Mouse (Mus musculus) right cerebral cortex, postnatal 4 days (tissue): ENCODE data around the gene Ifnz.
"Not testable (repeated sequence)": the region's sequence is repeated elsewhere in the genome, so short reads cannot be mapped to it uniquely, and the experiment has no call there.

Experiments used
- DNase-seq: peaks from one replicate; pipeline ENCODE4 v3.0.0-alpha.2; 2022

Ifnz gene

DNA sequence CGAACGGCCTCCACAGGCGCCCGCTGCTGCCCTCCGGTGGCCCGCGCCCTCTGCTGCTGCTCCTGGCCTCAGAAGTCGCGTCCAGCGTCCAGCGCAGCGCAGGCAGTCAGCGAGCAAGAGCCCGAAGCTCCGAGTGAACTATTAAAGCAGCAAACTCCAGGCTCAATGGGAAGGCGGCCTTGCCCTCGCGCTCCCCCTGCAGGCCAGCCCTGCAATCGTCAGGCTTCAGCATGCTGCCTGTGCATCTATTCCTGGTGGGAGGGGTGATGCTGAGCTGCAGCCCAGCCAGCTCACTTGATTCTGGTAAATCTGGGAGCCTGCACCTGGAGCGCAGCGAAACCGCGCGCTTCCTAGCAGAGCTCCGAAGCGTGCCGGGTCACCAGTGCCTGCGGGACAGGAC, 6.5 kb downstream of the Ifnz start, which contains the start of gene Gm13277:
Gm13277 (plus strand) TSS at position 231 of the 400 bp plus-strand sequence.
- peak; percentile 47 for DNase-seq

DNA sequence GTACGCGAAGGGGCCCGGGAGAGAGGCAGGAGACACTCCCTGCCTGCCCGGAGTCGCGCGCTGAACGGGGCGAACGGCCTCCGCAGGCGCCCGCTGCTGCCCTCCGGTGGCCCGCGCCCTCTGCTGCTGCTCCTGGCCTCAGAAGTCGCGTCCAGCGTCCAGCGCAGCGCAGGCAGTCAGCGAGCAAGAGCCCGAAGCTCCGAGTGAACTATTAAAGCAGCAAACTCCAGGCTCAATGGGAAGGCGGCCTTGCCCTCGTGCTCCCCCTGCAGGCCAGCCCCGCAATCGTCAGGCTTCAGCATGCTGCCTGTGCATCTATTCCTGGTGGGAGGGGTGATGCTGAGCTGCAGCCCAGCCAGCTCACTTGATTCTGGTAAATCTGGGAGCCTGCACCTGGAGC, 9.3 kb downstream of the Ifnz start, which contains the start of gene Gm13278:
Gm13278 (plus strand) TSS at position 301 of the 400 bp plus-strand sequence.
- DNase-seq: not testable (repeated sequence)

DNA sequence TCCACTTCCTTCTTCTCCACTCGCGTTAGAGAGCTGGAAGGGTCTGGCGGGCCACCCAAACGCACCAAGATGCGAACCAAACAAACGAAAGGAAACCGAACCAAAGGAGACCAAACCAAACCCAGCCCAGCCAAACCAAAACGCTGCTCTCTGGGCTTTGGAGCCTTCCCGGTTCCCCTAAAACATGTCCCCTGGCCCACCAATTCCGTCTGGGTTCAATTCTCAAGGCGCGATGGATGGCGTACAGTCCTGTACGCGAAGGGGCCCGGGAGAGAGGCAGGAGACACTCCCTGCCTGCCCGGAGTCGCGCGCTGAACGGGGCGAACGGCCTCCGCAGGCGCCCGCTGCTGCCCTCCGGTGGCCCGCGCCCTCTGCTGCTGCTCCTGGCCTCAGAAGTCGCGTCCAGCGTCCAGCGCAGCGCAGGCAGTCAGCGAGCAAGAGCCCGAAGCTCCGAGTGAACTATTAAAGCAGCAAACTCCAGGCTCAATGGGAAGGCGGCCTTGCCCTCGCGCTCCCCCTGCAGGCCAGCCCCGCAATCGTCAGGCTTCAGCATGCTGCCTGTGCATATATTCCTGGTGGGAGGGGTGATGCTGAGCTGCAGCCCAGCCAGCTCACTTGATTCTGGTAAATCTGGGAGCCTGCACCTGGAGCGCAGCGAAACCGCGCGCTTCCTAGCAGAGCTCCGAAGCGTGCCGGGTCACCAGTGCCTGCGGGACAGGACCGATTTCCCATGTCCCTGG, 12.2 kb downstream of the Ifnz start, which contains the start of gene Gm13275:
Gm13275 (plus strand) TSS at position 552 of the 740 bp plus-strand sequence.
- peak; percentile 22 for DNase-seq

DNA sequence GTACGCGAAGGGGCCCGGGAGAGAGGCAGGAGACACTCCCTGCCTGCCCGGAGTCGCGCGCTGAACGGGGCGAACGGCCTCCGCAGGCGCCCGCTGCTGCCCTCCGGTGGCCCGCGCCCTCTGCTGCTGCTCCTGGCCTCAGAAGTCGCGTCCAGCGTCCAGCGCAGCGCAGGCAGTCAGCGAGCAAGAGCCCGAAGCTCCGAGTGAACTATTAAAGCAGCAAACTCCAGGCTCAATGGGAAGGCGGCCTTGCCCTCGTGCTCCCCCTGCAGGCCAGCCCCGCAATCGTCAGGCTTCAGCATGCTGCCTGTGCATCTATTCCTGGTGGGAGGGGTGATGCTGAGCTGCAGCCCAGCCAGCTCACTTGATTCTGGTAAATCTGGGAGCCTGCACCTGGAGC, 15.2 kb downstream of the Ifnz start, which contains the start of gene Gm13279:
Gm13279 (plus strand) TSS at position 301 of the 400 bp plus-strand sequence.
- not testable (repeated sequence) for DNase-seq

DNA sequence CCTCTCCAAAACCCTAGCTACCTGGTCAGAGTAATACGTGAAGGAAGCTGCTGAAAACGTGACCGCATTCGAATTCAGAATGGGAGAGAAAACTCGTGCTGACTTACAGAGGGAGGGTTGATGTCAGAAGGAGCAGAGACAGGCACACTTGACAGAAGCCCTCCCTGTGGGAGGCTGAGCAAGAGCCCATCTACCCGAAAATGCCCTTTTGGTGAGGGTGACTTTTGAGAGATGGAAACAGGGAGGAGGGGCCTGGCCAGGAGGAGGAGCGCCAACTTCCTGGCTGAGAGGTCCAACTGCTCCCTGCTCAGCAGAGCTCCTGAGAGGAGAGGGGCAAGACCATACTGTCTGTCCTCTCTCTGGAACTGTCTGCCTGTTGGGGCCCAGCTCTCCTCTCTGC, 17.4 kb downstream of the Ifnz start, which contains the start of gene Gm13285:
Gm13285 (plus strand) TSS at position 301 of the 400 bp plus-strand sequence.
- not testable (repeated sequence) for DNase-seq

DNA sequence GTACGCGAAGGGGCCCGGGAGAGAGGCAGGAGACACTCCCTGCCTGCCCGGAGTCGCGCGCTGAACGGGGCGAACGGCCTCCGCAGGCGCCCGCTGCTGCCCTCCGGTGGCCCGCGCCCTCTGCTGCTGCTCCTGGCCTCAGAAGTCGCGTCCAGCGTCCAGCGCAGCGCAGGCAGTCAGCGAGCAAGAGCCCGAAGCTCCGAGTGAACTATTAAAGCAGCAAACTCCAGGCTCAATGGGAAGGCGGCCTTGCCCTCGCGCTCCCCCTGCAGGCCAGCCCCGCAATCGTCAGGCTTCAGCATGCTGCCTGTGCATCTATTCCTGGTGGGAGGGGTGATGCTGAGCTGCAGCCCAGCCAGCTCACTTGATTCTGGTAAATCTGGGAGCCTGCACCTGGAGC, 21.0 kb downstream of the Ifnz start, which contains the start of gene Gm13287:
Gm13287 (plus strand) TSS at position 301 of the 400 bp plus-strand sequence.
- not testable (repeated sequence) for DNase-seq

DNA sequence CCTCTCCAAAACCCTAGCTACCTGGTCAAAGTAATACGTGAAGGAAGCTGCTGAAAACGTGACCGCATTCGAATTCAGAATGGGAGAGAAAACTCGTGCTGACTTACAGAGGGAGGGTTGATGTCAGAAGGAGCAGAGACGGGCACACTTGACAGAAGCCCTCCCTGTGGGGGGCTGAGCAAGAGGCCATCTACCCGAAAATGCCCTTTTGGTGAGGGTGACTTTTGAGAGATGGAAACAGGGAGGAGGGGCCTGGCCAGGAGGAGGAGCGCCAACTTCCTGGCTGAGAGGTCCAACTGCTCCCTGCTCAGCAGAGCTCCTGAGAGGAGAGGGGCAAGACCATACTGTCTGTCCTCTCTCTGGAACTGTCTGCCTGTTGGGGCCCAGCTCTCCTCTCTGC, 23.3 kb downstream of the Ifnz start, which contains the start of gene Gm13288:
Gm13288 (plus strand) TSS at position 301 of the 400 bp plus-strand sequence.
- not testable (repeated sequence) for DNase-seq

DNA sequence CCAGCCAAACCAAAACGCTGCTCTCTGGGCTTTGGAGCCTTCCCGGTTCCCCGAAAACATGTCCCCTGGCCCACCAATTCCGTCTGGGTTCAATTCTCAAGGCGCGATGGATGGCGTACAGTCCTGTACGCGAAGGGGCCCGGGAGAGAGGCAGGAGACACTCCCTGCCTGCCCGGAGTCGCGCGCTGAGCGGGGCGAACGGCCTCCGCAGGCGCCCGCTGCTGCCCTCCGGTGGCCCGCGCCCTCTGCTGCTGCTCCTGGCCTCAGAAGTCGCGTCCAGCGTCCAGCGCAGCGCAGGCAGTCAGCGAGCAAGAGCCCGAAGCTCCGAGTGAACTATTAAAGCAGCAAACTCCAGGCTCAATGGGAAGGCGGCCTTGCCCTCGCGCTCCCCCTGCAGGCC, 23.8 kb downstream of the Ifnz start:
- DNase-seq: not testable (repeated sequence)

DNA sequence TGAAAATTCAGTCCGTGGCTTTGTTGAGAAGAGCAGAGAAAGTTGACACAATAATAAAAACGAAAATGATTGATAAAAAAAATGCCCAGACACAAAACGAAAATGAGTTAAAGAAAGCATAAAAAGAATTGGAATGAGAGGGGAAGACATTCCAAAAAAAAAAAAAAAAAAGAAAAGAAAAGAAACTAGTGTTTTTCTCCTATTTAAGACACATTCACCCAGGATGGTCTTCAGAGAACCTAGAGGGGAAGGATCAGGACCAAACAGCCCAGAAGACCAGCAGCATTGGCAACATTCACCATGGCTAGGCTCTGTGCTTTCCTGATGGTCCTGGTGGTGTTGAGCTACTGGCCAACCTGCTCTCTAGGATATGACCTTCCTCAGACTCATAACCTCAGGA, 34.0 kb downstream of the Ifnz start, which contains the start of gene Ifna7:
Ifna7 (plus strand) TSS at position 301 of the 400 bp plus-strand sequence.
- DNase-seq: no peak

DNA sequence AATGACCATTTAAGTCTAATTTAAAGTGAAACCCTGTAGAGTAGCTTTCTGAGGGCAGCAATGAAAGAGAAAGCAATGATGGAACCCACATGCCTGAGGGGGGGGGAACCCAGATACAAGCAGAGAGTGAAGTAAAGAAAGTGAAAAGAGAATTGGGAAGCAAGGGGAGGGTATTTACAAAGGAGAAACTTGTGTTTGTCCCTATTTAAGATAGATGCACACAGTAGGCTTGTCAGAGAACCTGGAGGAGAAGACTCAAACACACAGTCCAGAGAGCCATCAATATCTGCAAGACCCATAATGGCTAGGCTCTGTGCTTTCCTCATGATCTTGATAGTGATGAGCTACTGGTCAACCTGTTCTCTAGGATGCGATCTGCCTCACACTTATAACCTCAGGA, 37.7 kb downstream of the Ifnz start, which contains the start of gene Ifna11:
Ifna11 (plus strand) TSS at position 301 of the 400 bp plus-strand sequence.
- DNase-seq: no peak

DNA sequence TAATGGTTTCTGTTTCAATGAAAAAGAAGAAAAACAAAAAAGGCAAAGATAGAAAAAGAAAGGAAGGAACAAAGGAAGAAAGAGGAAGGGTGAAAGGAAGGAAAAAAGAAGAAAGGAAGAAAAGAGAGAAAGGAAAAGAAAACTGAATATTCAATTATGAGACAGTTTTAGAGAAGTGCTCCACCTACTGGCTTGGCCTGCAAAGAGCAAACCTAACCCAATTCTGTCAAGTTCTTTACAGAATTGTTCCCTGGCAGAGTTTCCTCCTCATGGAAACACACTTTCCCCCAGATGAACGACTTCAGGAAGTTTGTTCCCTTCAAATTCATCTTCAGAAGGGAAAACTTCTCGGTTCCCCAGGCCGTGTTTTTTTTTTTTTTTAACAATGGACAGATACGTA, 41.1 kb downstream of the Ifnz start:
- peak; percentile 21 for DNase-seq

DNA sequence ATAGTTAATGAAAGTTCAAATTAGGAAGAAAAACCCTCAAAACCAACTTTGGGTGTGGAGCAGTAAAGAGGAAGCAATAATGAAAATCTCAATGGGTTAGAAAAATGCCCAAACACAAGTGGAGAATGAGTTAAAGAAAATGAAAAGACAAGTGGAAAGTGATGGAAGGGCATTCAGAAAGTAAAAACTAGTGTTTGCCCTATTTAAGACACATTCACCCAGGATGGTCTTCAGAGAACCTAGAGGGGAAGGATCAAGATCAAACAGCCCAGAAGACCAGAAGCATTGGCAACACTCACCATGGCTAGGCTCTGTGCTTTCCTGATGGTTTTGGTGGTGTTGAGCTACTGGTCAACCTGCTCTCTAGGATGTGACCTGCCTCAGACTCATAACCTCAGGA, 45.2 kb downstream of the Ifnz start, which contains the start of gene Ifna6:
Ifna6 (plus strand) TSS at position 301 of the 400 bp plus-strand sequence.
- DNase-seq: not testable (repeated sequence)

DNA sequence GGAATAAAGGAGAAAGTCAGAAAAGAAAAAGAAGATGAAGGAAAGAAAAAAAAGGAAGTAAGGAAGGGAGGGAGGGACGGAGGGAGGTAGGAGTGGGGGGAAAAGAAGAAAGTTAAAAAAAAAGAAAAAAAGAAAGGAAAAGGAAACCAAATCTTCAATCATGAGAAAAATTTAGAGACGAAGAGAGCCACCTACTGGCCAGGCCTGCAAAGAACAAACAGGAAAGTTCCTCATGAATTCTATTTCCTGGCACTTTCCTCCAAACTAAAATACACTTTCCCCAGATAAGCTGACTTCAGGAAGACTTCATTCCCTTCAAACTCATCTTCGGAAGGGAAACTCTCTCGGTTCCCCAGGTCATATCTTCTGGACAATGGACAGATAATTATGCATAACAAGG, 48.6 kb downstream of the Ifnz start:
- DNase-seq: peak; percentile 53
